Mouse (Mus musculus): ENCODE data around the gene Esp6.

DNA sequence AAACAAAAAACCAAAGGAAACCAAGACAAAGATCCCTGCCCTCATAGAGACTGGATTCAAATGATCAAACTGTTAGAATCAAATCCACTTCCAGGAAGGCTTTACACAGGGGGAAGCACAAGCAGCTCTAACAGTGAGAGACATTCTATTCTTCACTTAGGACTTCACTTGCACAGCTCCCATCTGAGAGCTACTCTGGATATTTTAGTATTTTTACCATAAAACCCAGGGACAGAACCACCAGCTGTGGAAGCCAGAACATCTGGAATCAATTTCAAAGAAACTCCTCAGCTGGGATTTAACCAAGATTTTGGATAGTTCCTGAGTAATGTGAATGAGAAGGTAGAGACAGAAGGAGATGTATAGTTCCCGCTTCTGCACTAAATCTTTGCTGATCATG, 7.8 kb upstream of the Esp6 start:
- TF ChIP-seq POLR2A (IDR thresholded peaks at IDR 0.05; ENCODE audit: low read depth, low read length) (no peak), CTCF (IDR thresholded peaks at IDR 0.05; ENCODE audit: borderline replicate concordance, insufficient read depth, low read length) (no peak)
